ENCODE assay signal across 9 mouse cellular contexts in the genomic region with DNA sequence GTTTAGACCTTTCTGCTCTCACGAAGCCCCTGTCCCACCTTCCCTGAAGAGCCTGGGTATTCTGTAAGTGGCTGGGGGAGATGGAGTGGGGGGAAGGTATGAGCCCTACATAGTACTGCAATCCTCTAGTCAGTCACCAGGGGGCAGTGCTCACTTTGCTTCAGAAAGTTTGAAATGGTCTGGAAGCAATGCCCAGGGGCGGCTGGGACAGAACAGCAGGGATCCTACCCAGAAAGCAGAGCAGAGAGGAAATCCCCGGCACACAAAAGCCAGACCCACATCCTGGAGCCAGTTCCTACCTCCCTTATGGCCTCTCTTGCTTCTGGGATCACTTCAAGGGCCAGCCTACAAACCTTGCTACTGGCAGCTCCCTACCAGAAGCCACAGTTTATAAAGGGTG. TPM values are rescaled to one million over a fixed set of nuclear protein-coding genes. Genes with fewer than 3 reads are reported as not detected.
A peak's percentile ranks its signal among the peaks of the same experiment; 100 is the strongest.
DNase-seq lines count a peak whose midpoint lies in the region; ATAC-seq and TF ChIP-seq lines count a peak whose summit lies in the region.
"Had no signal": no experiment of that assay in that cellular context is flagged by ENCODE, and none has a peak within 500 bp of the region (broad histone marks: within the 10 kb centered on the region; RNA-seq: fewer than 3 reads in every experiment).

No protein-coding gene starts in this region.

- peak; percentile 65 for ATAC-seq in forebrain, embryonic 12.5 days (ENCODE audit: low FRiP score)

- DNase-seq in brain, embryonic 14.5 days (ENCODE audit: low read depth), result peak; percentile 91
- DNase-seq in heart, postnatal 25 days (ENCODE audit: low spot score), result peak; percentile 64
- peak; percentile 42 for DNase-seq in large intestine, adult 2 months (ENCODE audit: low read depth, low spot score)
- DNase-seq in lung, adult 2 months, result peak; percentile 79
- DNase-seq in thymus, adult 18-20 months, result peak; percentile 43 to 67

- peaks cover 23% of the 10 kb centered on the region for H3K4me1 ChIP-seq in E14TG2a.4 (replicated peaks; ENCODE audit: low read depth, low read length)
- peaks cover 8% of the 10 kb centered on the region for H3K4me1 ChIP-seq in forebrain, embryonic 12.5 days
- H3K4me1 ChIP-seq in lung, adult 2 months (ENCODE audit: control insufficient read depth, insufficient read depth, low read length), result peaks cover 4% of the 10 kb centered on the region; the same call in 1 of the 2 replicates
- H3K4me1 ChIP-seq in olfactory bulb, adult 2 months (ENCODE audit: control insufficient read depth, insufficient read depth, low read length), result peaks cover 4% of the 10 kb centered on the region; the same call in 1 of the 2 replicates

- peak overlapping the region; percentile 45 for H3K4me3 ChIP-seq in E14TG2a.4 (replicated peaks; ENCODE audit: low read length)
- H3K4me3 ChIP-seq in forebrain, embryonic 12.5 days (replicated peaks), result no peak overlapping the region
- no peak overlapping the region for H3K4me3 ChIP-seq in lung, adult 2 months (replicated peaks; ENCODE audit: extremely low read depth, low read depth, low read length)
- no peak overlapping the region for H3K4me3 ChIP-seq in olfactory bulb, adult 2 months (ENCODE audit: insufficient read depth, low read depth, low read length)
- H3K4me3 ChIP-seq: megakaryocyte, embryonic 14.5 days had no signal

- WGBS in forebrain, embryonic 12.5 days, result 3% methylated on average over 3 of the region's 3 CpGs
- 19% methylated on average over 3 of the region's 3 CpGs for WGBS in large intestine, adult 2 months
- WGBS in lung, adult 2 months, result 12% methylated on average over 3 of the region's 3 CpGs
- 8% methylated on average over 3 of the region's 3 CpGs for WGBS in olfactory bulb, adult 2 months

- H3K27ac ChIP-seq in forebrain, embryonic 12.5 days, result peak overlapping the region; percentile 70
- no peak overlapping the region for H3K27ac ChIP-seq in olfactory bulb, adult 2 months (ENCODE audit: insufficient read depth, low read depth, low read length)

- no peaks in the 10 kb centered on the region for H3K27me3 ChIP-seq in E14TG2a.4 (ENCODE audit: insufficient read depth, low read length)
- no peaks in the 10 kb centered on the region for H3K27me3 ChIP-seq in forebrain, embryonic 12.5 days

- H3K36me3 ChIP-seq in E14TG2a.4 (ENCODE audit: insufficient read depth, low read length), result peaks cover 63% of the 10 kb centered on the region
- peaks cover 45% of the 10 kb centered on the region for H3K36me3 ChIP-seq in forebrain, embryonic 12.5 days (replicated peaks)

- TF ChIP-seq CTCF in E14TG2a.4 (conservative IDR thresholded peaks at IDR 0.05; ENCODE audit: low read length), result peak; percentile 69
- peak; percentile 82 for TF ChIP-seq CTCF in brain, embryonic 14.5 days (IDR thresholded peaks at IDR 0.05; ENCODE audit: borderline replicate concordance, extremely low read depth, insufficient read depth, insufficient read length)
- TF ChIP-seq CTCF in lung, adult 2 months (IDR thresholded peaks at IDR 0.05; ENCODE audit: insufficient read depth, low read length), result peak; percentile 69
- TF ChIP-seq CTCF in olfactory bulb, adult 2 months (IDR thresholded peaks at IDR 0.05; ENCODE audit: insufficient read depth, low read depth, low read length), result peak; percentile 63

- intact Hi-C loops in heart, postnatal 25 days (cut with DNase I), result loop anchor here (1.0 to 10.0 kb wide), 3 partner anchors 139 to 476 kb away; partner anchors contain the start of gene Wdr5

- 0 out of 2 replicates have a peak overlapping the region, but pooled peaks have one; percentile 17 for H3K9ac ChIP-seq in forebrain, embryonic 12.5 days

- no peak overlapping the region for H3K4me2 ChIP-seq in forebrain, embryonic 12.5 days

- no peaks in the 10 kb centered on the region for H3K9me3 ChIP-seq in E14TG2a.4 (ENCODE audit: low read length)
- no peaks in the 10 kb centered on the region for H3K9me3 ChIP-seq in forebrain, embryonic 12.5 days
- H3K9me3 ChIP-seq: megakaryocyte, embryonic 14.5 days had no signal

- TF ChIP-seq POLR2A in brain, embryonic 14.5 days (IDR thresholded peaks at IDR 0.05; ENCODE audit: borderline replicate concordance, extremely low read depth, insufficient read depth, insufficient read length, poor library complexity, severe bottlenecking), result no peak
- no peak for TF ChIP-seq POLR2A in lung, adult 2 months (IDR thresholded peaks at IDR 0.05; ENCODE audit: borderline replicate concordance, extremely low read depth, low read depth, low read length)
- TF ChIP-seq POLR2A in olfactory bulb, adult 2 months (IDR thresholded peaks at IDR 0.05; ENCODE audit: insufficient read depth, low read depth, low read length), result no peak

RNA-seq across cellular contexts. Expression of gene Sardh, which starts 40.9 kb away (rescaled TPM):
- 2.8 and 4.7 TPM in 2 replicates for polyA plus RNA-seq in brain, embryonic 14.5 days (2012; rRNA removed)
- polyA plus RNA-seq in forebrain, embryonic 12.5 days (2016; fragmentation: Nextera tagmentation; extraction: Ambion mirVana), result 2.6 and 5.8 TPM in 2 replicates
- total RNA-seq in heart, postnatal 25 days (2021), result 10 to 100 TPM in 1 of 2 experiments, 1 to 10 TPM in 1; 9.7 to 10.2 TPM
- 2.1 and 3.4 TPM in 2 replicates for polyA plus RNA-seq in large intestine, adult 2 months (2012; rRNA removed)
- polyA plus RNA-seq in lung, adult 2 months (2012; rRNA removed), result 15.4 and 16.7 TPM in 2 replicates
- not detected in 2 replicates for polyA plus RNA-seq in olfactory bulb, adult 2 months (2012; ENCODE audit: insufficient read depth, insufficient read length, low replicate concordance, missing spikeins)
